Comparison of ENCODE assay signal across 27 mouse cellular contexts in genomic region chr1:90658581-90658980, GRCm38 (mm10). TPM values are rescaled to one million over a fixed set of nuclear protein-coding genes. Genes with fewer than 3 reads are reported as not detected.
DNase-seq lines count a peak whose midpoint lies in the region; ATAC-seq and TF ChIP-seq lines count a peak whose summit lies in the region.
"Had no signal": no experiment of that assay in that cellular context is flagged by ENCODE, and none has a peak within 500 bp of the region (broad histone marks: within the 10 kb centered on the region; RNA-seq: fewer than 3 reads in every experiment).

No protein-coding gene starts in this region.

- H3K36me3 ChIP-seq in forebrain, embryonic 14.5 days (ENCODE audit: control insufficient read depth, insufficient read depth, low read length): no peaks in the 10 kb centered on the region
- no peaks in the 10 kb centered on the region for H3K36me3 ChIP-seq in forebrain, embryonic 13.5 days (ENCODE audit: poor library complexity, severe bottlenecking)
- no peaks in the 10 kb centered on the region for H3K36me3 ChIP-seq in limb, embryonic 14.5 days (ENCODE audit: control insufficient read depth, insufficient read depth, low read length)
- no peaks in the 10 kb centered on the region for H3K36me3 ChIP-seq in limb, embryonic 10.5 days
- H3K36me3 ChIP-seq in stomach, embryonic 14.5 days (ENCODE audit: control insufficient read depth, insufficient read depth, low read length): no peaks in the 10 kb centered on the region
- H3K36me3 ChIP-seq: heart, embryonic 10.5 days; hindbrain, embryonic 13.5 days; liver, embryonic 15.5 days; midbrain, embryonic 12.5 days had no signal

- no peak for ATAC-seq in forebrain, embryonic 14.5 days
- ATAC-seq in forebrain, embryonic 13.5 days: no peak
- no peak for ATAC-seq in limb, embryonic 14.5 days (ENCODE audit: low FRiP score, low read depth)
- ATAC-seq in stomach, embryonic 14.5 days (ENCODE audit: insufficient number of reproducible peaks, insufficient read depth, low FRiP score, low read depth): no peak
- ATAC-seq: forebrain, embryonic 16.5 days; intestine, postnatal 0 days; lung, postnatal 0 days had no signal

- WGBS in forebrain, embryonic 14.5 days: 91% methylated on average over 3 of the region's 3 CpGs
- 92% methylated on average over 3 of the region's 3 CpGs for WGBS in forebrain, embryonic 13.5 days
- 84% methylated on average over 3 of the region's 3 CpGs for WGBS in limb, embryonic 14.5 days
- 91% methylated on average over 3 of the region's 3 CpGs for WGBS in limb, embryonic 10.5 days
- 78% methylated on average over 3 of the region's 3 CpGs for WGBS in stomach, embryonic 14.5 days

- H3K9ac ChIP-seq in forebrain, embryonic 14.5 days (ENCODE audit: low read length): no peak overlapping the region
- no peak overlapping the region for H3K9ac ChIP-seq in forebrain, embryonic 13.5 days
- H3K9ac ChIP-seq in limb, embryonic 14.5 days (ENCODE audit: low read depth, low read length, severe bottlenecking): no peak overlapping the region
- no peak overlapping the region for H3K9ac ChIP-seq in stomach, embryonic 14.5 days (replicated peaks; ENCODE audit: low read depth, low read length)
- H3K9ac ChIP-seq: hindbrain, embryonic 13.5 days; liver, embryonic 15.5 days; midbrain, embryonic 12.5 days had no signal

- no peaks in the 10 kb centered on the region for H3K27me3 ChIP-seq in forebrain, embryonic 14.5 days (replicated peaks; ENCODE audit: control insufficient read depth, insufficient read depth, low read length)
- H3K27me3 ChIP-seq in forebrain, embryonic 13.5 days: no peaks in the 10 kb centered on the region
- no peaks in the 10 kb centered on the region for H3K27me3 ChIP-seq in limb, embryonic 14.5 days (ENCODE audit: control insufficient read depth, insufficient read depth, low read length)
- H3K27me3 ChIP-seq in limb, embryonic 10.5 days (ENCODE audit: low read depth, poor library complexity, severe bottlenecking): no peaks in the 10 kb centered on the region
- no peaks in the 10 kb centered on the region for H3K27me3 ChIP-seq in stomach, embryonic 14.5 days (ENCODE audit: control insufficient read depth, insufficient read depth, low read length)
- H3K27me3 ChIP-seq: hindbrain, embryonic 13.5 days; liver, embryonic 15.5 days; midbrain, embryonic 12.5 days had no signal

- H3K4me2 ChIP-seq in forebrain, embryonic 14.5 days (ENCODE audit: low read length): no peak overlapping the region
- H3K4me2 ChIP-seq in forebrain, embryonic 13.5 days: no peak overlapping the region
- H3K4me2 ChIP-seq in limb, embryonic 14.5 days (replicated peaks; ENCODE audit: low read depth, low read length, severe bottlenecking): no peak overlapping the region
- H3K4me2 ChIP-seq in stomach, embryonic 14.5 days (replicated peaks; ENCODE audit: low read depth, low read length): no peak overlapping the region
- H3K4me2 ChIP-seq: hindbrain, embryonic 13.5 days; liver, embryonic 15.5 days; midbrain, embryonic 12.5 days had no signal

- no peak overlapping the region for H3K4me3 ChIP-seq in forebrain, embryonic 14.5 days (ENCODE audit: low read depth, low read length)
- H3K4me3 ChIP-seq in forebrain, embryonic 13.5 days: no peak overlapping the region
- H3K4me3 ChIP-seq in limb, embryonic 14.5 days (replicated peaks; ENCODE audit: low read length): no peak overlapping the region
- H3K4me3 ChIP-seq in limb, embryonic 10.5 days: no peak overlapping the region
- no peak overlapping the region for H3K4me3 ChIP-seq in stomach, embryonic 14.5 days (ENCODE audit: low read depth, low read length)
- H3K4me3 ChIP-seq: heart, embryonic 10.5 days; hindbrain, embryonic 13.5 days; layer of hippocampus, adult 2 months; left cerebral cortex, adult 2 months; liver, embryonic 15.5 days; megakaryocyte, embryonic 14.5 days; midbrain, embryonic 12.5 days had no signal

- no peak overlapping the region for H3K27ac ChIP-seq in forebrain, embryonic 14.5 days (ENCODE audit: low read depth, low read length)
- H3K27ac ChIP-seq in forebrain, embryonic 13.5 days: no peak overlapping the region
- no peak overlapping the region for H3K27ac ChIP-seq in limb, embryonic 14.5 days (replicated peaks; ENCODE audit: low read depth, low read length)
- H3K27ac ChIP-seq in limb, embryonic 10.5 days: no peak overlapping the region
- H3K27ac ChIP-seq in stomach, embryonic 14.5 days (ENCODE audit: low read length): peak overlapping the region; percentile 45; the same call in 1 of the 2 replicates
- H3K27ac ChIP-seq: heart, embryonic 10.5 days; hindbrain, embryonic 13.5 days; layer of hippocampus, adult 2 months; left cerebral cortex, adult 2 months; liver, embryonic 15.5 days; midbrain, embryonic 12.5 days had no signal

- no peaks in the 10 kb centered on the region for H3K4me1 ChIP-seq in forebrain, embryonic 14.5 days (ENCODE audit: control insufficient read depth, insufficient read depth, low read length)
- H3K4me1 ChIP-seq in forebrain, embryonic 13.5 days: no peaks in the 10 kb centered on the region
- peaks cover 26% of the 10 kb centered on the region for H3K4me1 ChIP-seq in limb, embryonic 14.5 days (ENCODE audit: control insufficient read depth, insufficient read depth, low read length)
- H3K4me1 ChIP-seq in limb, embryonic 10.5 days: peaks cover 12% of the 10 kb centered on the region; the same call in 1 of the 2 replicates
- H3K4me1 ChIP-seq in stomach, embryonic 14.5 days (ENCODE audit: control insufficient read depth, insufficient read depth, low read length): peaks cover 21% of the 10 kb centered on the region; the same call in 1 of the 2 replicates
- H3K4me1 ChIP-seq: heart, embryonic 10.5 days; hindbrain, embryonic 13.5 days; liver, embryonic 15.5 days; megakaryocyte, embryonic 14.5 days; midbrain, embryonic 12.5 days had no signal

- no peak for TF ChIP-seq CTCF in brain, embryonic 14.5 days (IDR thresholded peaks at IDR 0.05; ENCODE audit: borderline replicate concordance, extremely low read depth, insufficient read depth, insufficient read length)

- no peak for TF ChIP-seq POLR2A in limb, embryonic 14.5 days (IDR thresholded peaks at IDR 0.05; ENCODE audit: borderline replicate concordance, extremely low read depth, insufficient read depth, insufficient read length)
- TF ChIP-seq POLR2A in brain, embryonic 14.5 days (IDR thresholded peaks at IDR 0.05; ENCODE audit: borderline replicate concordance, extremely low read depth, insufficient read depth, insufficient read length, poor library complexity, severe bottlenecking): no peak

- DNase-seq in forebrain, embryonic 14.5 days (ENCODE audit: low spot score): peak; percentile 35
- DNase-seq in limb, embryonic 14.5 days (ENCODE audit: low spot score): peak; percentile 60
- no peak for DNase-seq in limb, embryonic 10.5 days (ENCODE audit: low spot score)
- peak; percentile 47 for DNase-seq in brain, embryonic 14.5 days (ENCODE audit: low read depth)
- DNase-seq in kidney, postnatal 4 days: no peak
- no peak for DNase-seq in kidney, postnatal 36 days
- DNase-seq: adrenal gland, postnatal 36 days; cerebellum, adult 8-10 months; embryo, embryonic 11 days; gastrocnemius, postnatal 10 days; heart, postnatal 36 days; kidney, postnatal 14 days; lung, postnatal 4 days; right cerebral cortex, postnatal 25 days; thymus, postnatal 4 days had no signal

- H3K9me3 ChIP-seq in forebrain, embryonic 14.5 days (replicated peaks; ENCODE audit: control insufficient read depth, low read length): no peaks in the 10 kb centered on the region
- no peaks in the 10 kb centered on the region for H3K9me3 ChIP-seq in forebrain, embryonic 13.5 days (replicated peaks)
- no peaks in the 10 kb centered on the region for H3K9me3 ChIP-seq in limb, embryonic 14.5 days (ENCODE audit: control insufficient read depth, low read length)
- no peaks in the 10 kb centered on the region for H3K9me3 ChIP-seq in limb, embryonic 10.5 days (replicated peaks)
- no peaks in the 10 kb centered on the region for H3K9me3 ChIP-seq in stomach, embryonic 14.5 days (ENCODE audit: control insufficient read depth, low read depth, low read length)
- H3K9me3 ChIP-seq: heart, embryonic 10.5 days; hindbrain, embryonic 13.5 days; liver, embryonic 15.5 days; megakaryocyte, embryonic 14.5 days; midbrain, embryonic 12.5 days had no signal

RNA-seq across cellular contexts. Expression of gene Cops8, which starts 55.8 kb away (rescaled TPM):
- 198 and 218 TPM in 2 replicates for polyA plus RNA-seq in forebrain, embryonic 14.5 days (2014; fragmentation: Nextera tagmentation; extraction: Ambion mirVana)
- 166 and 195 TPM in 2 replicates for polyA plus RNA-seq in forebrain, embryonic 13.5 days (2015; fragmentation: Nextera tagmentation; extraction: Ambion mirVana)
- 118 and 126 TPM in 2 replicates for polyA plus RNA-seq in limb, embryonic 14.5 days (2012; rRNA removed)
- 155 and 168 TPM in 2 replicates for polyA plus RNA-seq in limb, embryonic 14.5 days (2014; fragmentation: Nextera tagmentation; extraction: Ambion mirVana)
- polyA plus RNA-seq in limb, embryonic 10.5 days (2016; fragmentation: Nextera tagmentation; extraction: Ambion mirVana): 206 and 213 TPM in 2 replicates
- polyA plus RNA-seq in brain, embryonic 14.5 days (2012; rRNA removed): 112 and 132 TPM in 2 replicates
- polyA plus RNA-seq in stomach, embryonic 14.5 days (2014; fragmentation: Nextera tagmentation; extraction: Ambion mirVana): 147 and 165 TPM in 2 replicates

Comparison
In these comparisons a context has a peak if more than half of its experiments do, and no peak if none do; other contexts are left out.
1. DNase-seq: peak in forebrain, embryonic 14.5 days (single experiment), limb, embryonic 14.5 days (single experiment) and brain, embryonic 14.5 days (single experiment); none in limb, embryonic 10.5 days (single experiment), kidney, postnatal 4 days (0 of 2) and kidney, postnatal 36 days (0 of 2).